Mouse (Mus musculus) kidney, postnatal 0 days (tissue): ENCODE measurements around the gene Tmprss12. TPM values are rescaled to one million over a fixed set of nuclear protein-coding genes. Genes with fewer than 3 reads are reported as not detected.
A peak's percentile ranks its signal among the peaks of the same experiment; 100 is the strongest.

Experiments used
- ATAC-seq: fragments of 200-750 bp; cut with Nextera tagmentation; replicated peaks from 2 replicates; pipeline ENCODE4 v1.8.0; 2017; ENCODE audit warnings: low read depth, moderate number of reproducible peaks, moderate TSS enrichment, moderate library complexity; ENCODE audit not compliant: low FRiP score
- DNase-seq: peaks from one replicate; pipeline ENCODE4 v3.0.0-alpha.2; 2016; ENCODE audit warnings: low spot score
- H3K27ac ChIP-seq: fragments of 300-500 bp; sonication (generic); 2 replicates; pipeline ENCODE4 v1.5.1; 2014; ENCODE audit warnings: mild to moderate bottlenecking
- H3K27me3 ChIP-seq: fragments of 300-500 bp; sonication (generic); 2 replicates; pipeline ENCODE4 v1.6.1; 2014; ENCODE audit warnings: low read length, mixed read lengths; ENCODE audit not compliant: insufficient read depth
- H3K36me3 ChIP-seq: fragments of 300-500 bp; sonication (generic); 2 replicates; pipeline ENCODE4 v1.6.1; 2014; ENCODE audit warnings: low read length, mixed read lengths; ENCODE audit not compliant: insufficient read depth
- H3K4me1 ChIP-seq: fragments of 300-500 bp; sonication (generic); replicated peaks from 2 replicates; pipeline ENCODE4 v1.6.1; 2014; ENCODE audit warnings: antibody characterized with exemption, low read length, mixed read lengths; ENCODE audit not compliant: insufficient read depth
- H3K4me2 ChIP-seq: fragments of 300-500 bp; sonication (generic); 2 replicates; pipeline ENCODE4 v1.6.1; 2014; ENCODE audit warnings: mild to moderate bottlenecking, low read length, moderate library complexity, mixed read lengths
- H3K4me3 ChIP-seq: fragments of 300-500 bp; sonication (generic); replicated peaks from 2 replicates; pipeline ENCODE4 v1.5.1; 2014; ENCODE audit warnings: low read depth, low read length
- H3K9ac ChIP-seq: fragments of 300-500 bp; sonication (generic); 2 replicates; pipeline ENCODE4 v1.6.1; 2014; ENCODE audit warnings: low read depth, low read length
- H3K9me3 ChIP-seq: fragments of 300-500 bp; sonication (generic); replicated peaks from 2 replicates; pipeline ENCODE4 v1.6.1; 2016; ENCODE audit warnings: low read length, inconsistent platforms, mixed read lengths
- CTCF ChIP-seq: IDR thresholded peaks from 2 replicates; pipeline ENCODE4 v1.5.1; 2016; ENCODE audit warnings: antibody characterized with exemption, low read depth, mild to moderate bottlenecking, moderate library complexity
- WGBS: fragments of 180-500 bp; shearing (Covaris S2); extraction: QIAGEN DNeasy Blood & Tissue Kit; methylation state at CpG from one replicate; pipeline ENCODE4 v1.1.7; 2014; 5-methylcytosine and 5-hydroxymethylcytosine counted together
- polyA plus RNA-seq: library from polyadenylated mRNA; unstranded; fragments of >200 nt; fragmentation: Nextera tagmentation; extraction: Ambion mirVana; gene quantifications from 2 replicates; pipeline ENCODE4 v1.2.1, GENCODE M21; 2015

Tmprss12 gene
- polyA plus RNA-seq, 1 experiment from 2014 or later: not detected

GRCm38 (mm10) chr15:100297856-100298255 lies 17.2 kb downstream of the Tmprss12 start:
- no peak overlapping the region for H3K4me3 ChIP-seq
- DNase-seq (no peak), ATAC-seq (no peak)
- H3K9ac ChIP-seq: no peak overlapping the region
- H3K4me2 ChIP-seq: no peak overlapping the region
- H3K27me3 ChIP-seq: no peaks in the 10 kb centered on the region
- no peaks in the 10 kb centered on the region for H3K4me1 ChIP-seq
- no peak overlapping the region for H3K27ac ChIP-seq
- no peaks in the 10 kb centered on the region for H3K9me3 ChIP-seq
- H3K36me3 ChIP-seq: no peaks in the 10 kb centered on the region
- no peak for TF ChIP-seq CTCF
- 88% methylated on average over 5 of the region's 5 CpGs for WGBS

- 71% methylated on average over 6 of the region's 6 CpGs for WGBS
- H3K4me1 ChIP-seq: no peaks in the 10 kb centered on the region
- no peak overlapping the region for H3K4me3 ChIP-seq
- ATAC-seq (no peak), DNase-seq (no peak)
- H3K4me2 ChIP-seq: no peak overlapping the region
- H3K9me3 ChIP-seq: no peaks in the 10 kb centered on the region
- no peaks in the 10 kb centered on the region for H3K36me3 ChIP-seq
- no peak for TF ChIP-seq CTCF
- H3K9ac ChIP-seq: no peak overlapping the region
- no peaks in the 10 kb centered on the region for H3K27me3 ChIP-seq
- no peak overlapping the region for H3K27ac ChIP-seq
Measured at GRCm38 (mm10) chr15:100300499-100300898, 19.9 kb downstream of the Tmprss12 start.

GRCm38 (mm10) chr15:100301556-100301955 lies 20.9 kb downstream of the Tmprss12 start:
- no peak for TF ChIP-seq CTCF
- ATAC-seq (no peak), DNase-seq (no peak)
- Histone ChIP-seq H3K36me3 (no peaks in the 10 kb centered on the region), H3K4me1 (no peaks in the 10 kb centered on the region), H3K9ac (no peak overlapping the region), H3K27me3 (no peaks in the 10 kb centered on the region), H3K27ac (no peak overlapping the region), H3K9me3 (no peaks in the 10 kb centered on the region), H3K4me2 (no peak overlapping the region), H3K4me3 (no peak overlapping the region)
- 79% methylated on average over 15 of the region's 15 CpGs for WGBS

GRCm38 (mm10) chr15:100303428-100304018 lies 22.9 kb downstream of the Tmprss12 start:
- Histone ChIP-seq H3K27me3 (no peaks in the 10 kb centered on the region), H3K9me3 (no peaks in the 10 kb centered on the region), H3K4me2 (peak overlapping the region; percentile 70), H3K4me3 (peak overlapping the region; percentile 43; the same call in 1 of the 2 replicates), H3K36me3 (no peaks in the 10 kb centered on the region), H3K4me1 (no peaks in the 10 kb centered on the region), H3K27ac (peak overlapping the region; percentile 93), H3K9ac (no peak overlapping the region; the same call in 1 of the 2 replicates)
- peak; percentile 3 for DNase-seq
- no peak for ATAC-seq
- no peak for TF ChIP-seq CTCF
- WGBS: 35% methylated on average over 8 of the region's 8 CpGs

- no peaks in the 10 kb centered on the region for H3K9me3 ChIP-seq
- peak within 1 kb of the TSS; percentile 93 for H3K27ac ChIP-seq
- DNase-seq (peak; percentile 87), ATAC-seq (peak; percentile 81)
- peak within 1 kb of the TSS; percentile 63 for H3K9ac ChIP-seq
- 2% methylated on average over 19 of the region's 30 CpGs for WGBS
- TF ChIP-seq CTCF: no peak
- H3K4me3 ChIP-seq: peak within 1 kb of the TSS; percentile 43
- no peaks in the 10 kb centered on the region for H3K4me1 ChIP-seq
- peak within 1 kb of the TSS; percentile 70 for H3K4me2 ChIP-seq
- H3K36me3 ChIP-seq: no peaks in the 10 kb centered on the region
- no peaks in the 10 kb centered on the region for H3K27me3 ChIP-seq
Measured at GRCm38 (mm10) chr15:100304019-100304991, 23.7 kb downstream of the Tmprss12 start, which contains the start of gene Mettl7a1. Mettl7a1 (plus strand) TSS chr15:100304140.

- DNase-seq (no peak), ATAC-seq (no peak)
- no peak overlapping the region for H3K27ac ChIP-seq
- no peaks in the 10 kb centered on the region for H3K4me1 ChIP-seq
- H3K27me3 ChIP-seq: no peaks in the 10 kb centered on the region
- no peak overlapping the region for H3K4me2 ChIP-seq
- WGBS: 85% methylated on average over 2 of the region's 2 CpGs
- no peak overlapping the region for H3K9ac ChIP-seq
- no peak overlapping the region for H3K4me3 ChIP-seq
- no peaks in the 10 kb centered on the region for H3K9me3 ChIP-seq
- no peaks in the 10 kb centered on the region for H3K36me3 ChIP-seq
- no peak for TF ChIP-seq CTCF
Measured at GRCm38 (mm10) chr15:100306201-100306600, 25.6 kb downstream of the Tmprss12 start.
